Mouse (Mus musculus) megakaryocyte, embryonic 14.5 days (primary cell): ENCODE measurements around the gene Ccdc141.

Experiments
- FLI1 ChIP-seq: IDR thresholded peaks from 2 replicates; pipeline ENCODE4 v1.6.1; 2012; ENCODE audit warnings: low read length, inconsistent platforms, mixed read lengths
- GATA1 ChIP-seq: IDR thresholded peaks from 3 replicates; pipeline ENCODE4 v1.6.1; 2012; ENCODE audit warnings: mixed read lengths, low read length, inconsistent platforms, borderline replicate concordance

GRCm38 (mm10) chr2:76969637-76970036, 200.8 kb downstream of the Ccdc141 start:
- TF ChIP-seq GATA1, result no peak
- no peak for TF ChIP-seq FLI1
